Mouse (Mus musculus) induced T-regulatory cell, adult 2 months (primary cell): ENCODE data around the gene Myl6b.
A peak's percentile ranks its signal among the peaks of the same experiment; 100 is the strongest.

ENCODE experiments used
- DNase-seq: peaks from one replicate; pipeline ENCODE4 v3.0.0-alpha.2; 2012; ENCODE audit warnings: low read depth

Gene Myl6b

DNA sequence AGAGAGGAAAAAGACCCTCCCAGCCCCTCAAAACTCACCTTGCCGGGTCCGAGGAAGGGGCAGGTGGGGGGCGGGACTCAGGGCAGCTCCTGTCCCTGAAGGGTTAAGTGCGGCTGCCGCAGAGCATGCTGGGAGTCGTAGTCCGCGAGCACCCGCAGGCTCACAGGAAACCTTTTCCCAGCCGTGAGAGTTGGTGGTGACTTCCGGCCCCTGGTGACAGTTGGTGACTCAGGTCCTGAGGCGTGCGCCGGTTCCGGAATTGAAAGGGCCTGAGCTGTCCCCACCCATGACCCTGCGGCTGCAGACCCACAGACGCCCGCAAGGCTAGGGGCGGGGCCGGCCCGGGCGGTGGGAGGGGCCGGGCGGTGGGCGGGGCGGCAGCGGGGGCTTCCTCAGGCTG is at the start of gene Myl6b:
Myl6b (minus strand) TSS at position 96 of the 400 bp plus-strand sequence.
- peak; percentile 98 for DNase-seq

- DNase-seq: peak; percentile 98
Observed at GRCm38 (mm10) chr10:128547361-128548032, 49.0 kb upstream of the Myl6b start, which contains the start of gene Zc3h10. Gene Zc3h10 (minus strand): TSS chr10:128547774.

DNA sequence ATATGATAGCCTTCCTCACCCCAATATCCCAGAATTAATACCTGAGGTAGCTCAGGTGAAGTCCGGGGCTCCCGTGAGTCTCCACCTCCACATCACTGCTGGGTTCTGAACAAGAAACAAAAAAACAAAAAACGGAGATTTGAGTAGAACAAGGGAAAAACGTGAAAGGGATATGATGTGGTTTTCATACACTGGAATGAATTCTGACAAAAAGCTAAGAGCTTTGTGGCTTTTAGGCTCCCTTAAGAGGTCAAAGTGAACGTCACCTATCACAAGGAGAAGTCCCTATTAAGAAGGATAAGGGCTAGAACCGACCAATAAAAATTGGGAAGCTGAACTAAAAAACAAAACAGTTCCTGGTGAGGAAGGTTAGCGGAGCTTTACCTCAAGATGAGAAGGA is 48.3 kb upstream of the Myl6b start:
- no peak for DNase-seq

GRCm38 (mm10) chr10:128546361-128546760 is 47.9 kb upstream of the Myl6b start:
- peak; percentile 85 for DNase-seq

GRCm38 (mm10) chr10:128545570-128545898 is 47.0 kb upstream of the Myl6b start:
- DNase-seq: no peak

DNA sequence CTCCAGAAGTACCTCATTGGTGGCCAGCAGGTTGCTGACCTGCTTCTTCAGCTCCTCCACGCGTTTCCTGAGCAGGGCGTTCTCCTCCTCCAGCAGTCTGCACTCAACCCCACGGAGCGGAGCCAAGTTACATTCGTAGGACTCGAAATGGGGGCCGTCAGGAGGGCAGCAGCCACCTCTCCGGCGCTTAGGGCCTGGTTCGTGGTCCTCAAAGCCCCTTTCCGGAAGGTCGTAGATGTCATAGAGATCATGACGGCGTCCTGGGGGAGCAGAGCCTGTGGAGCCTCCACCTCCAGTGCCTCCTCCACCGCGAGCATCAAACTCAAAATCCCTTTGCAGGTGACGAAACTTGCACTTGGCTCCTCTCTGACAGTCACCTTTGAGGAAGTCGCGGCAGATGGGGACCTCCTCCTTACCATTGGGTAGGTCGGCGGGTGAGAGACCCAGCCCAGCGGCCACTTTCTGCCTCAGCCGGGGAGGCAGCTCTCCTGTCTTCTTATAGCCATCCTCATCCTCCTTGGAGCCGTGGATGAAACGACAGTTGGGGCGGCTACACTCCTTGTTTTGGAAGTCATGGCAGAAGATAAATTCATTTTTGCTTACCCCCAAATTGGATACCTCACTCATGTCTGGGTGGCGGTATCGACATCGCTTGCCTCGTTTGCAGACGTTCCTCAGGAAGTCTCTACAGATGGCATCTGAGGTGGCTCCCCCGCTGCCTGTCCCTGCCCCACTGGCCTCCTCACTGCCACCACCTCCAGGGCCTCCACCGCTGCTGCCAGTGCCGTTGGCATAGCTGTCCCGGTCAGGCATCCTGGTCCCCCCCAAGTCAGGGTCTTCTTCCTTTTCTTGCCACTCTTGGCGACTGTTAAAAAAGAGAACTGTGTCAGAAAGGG is 46.4 kb upstream of the Myl6b start:
- no peak for DNase-seq

GRCm38 (mm10) chr10:128544151-128544657 is 45.7 kb upstream of the Myl6b start:
- DNase-seq: no peak

DNA sequence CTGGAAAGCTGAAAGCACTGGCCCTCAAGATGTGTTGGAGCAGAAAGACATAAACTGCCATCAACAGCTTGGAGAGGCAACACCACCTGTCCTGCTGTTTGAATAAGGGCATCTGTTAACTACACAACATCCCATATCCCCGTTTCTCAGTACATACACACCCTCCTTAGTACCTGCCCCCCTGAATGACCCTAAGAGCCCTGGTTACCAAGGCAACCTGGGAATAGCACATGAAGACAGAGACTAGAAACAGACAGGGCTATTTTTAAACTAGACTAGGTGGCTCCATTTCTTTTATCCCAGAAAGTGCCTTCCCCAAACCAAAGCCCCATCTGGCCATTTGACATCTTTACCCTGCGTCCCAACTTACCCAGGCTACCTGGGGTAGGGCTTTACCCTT is 44.6 kb upstream of the Myl6b start:
- DNase-seq: no peak

- DNase-seq: no peak
Observed at GRCm38 (mm10) chr10:128538340-128538870, 39.9 kb upstream of the Myl6b start.

DNA sequence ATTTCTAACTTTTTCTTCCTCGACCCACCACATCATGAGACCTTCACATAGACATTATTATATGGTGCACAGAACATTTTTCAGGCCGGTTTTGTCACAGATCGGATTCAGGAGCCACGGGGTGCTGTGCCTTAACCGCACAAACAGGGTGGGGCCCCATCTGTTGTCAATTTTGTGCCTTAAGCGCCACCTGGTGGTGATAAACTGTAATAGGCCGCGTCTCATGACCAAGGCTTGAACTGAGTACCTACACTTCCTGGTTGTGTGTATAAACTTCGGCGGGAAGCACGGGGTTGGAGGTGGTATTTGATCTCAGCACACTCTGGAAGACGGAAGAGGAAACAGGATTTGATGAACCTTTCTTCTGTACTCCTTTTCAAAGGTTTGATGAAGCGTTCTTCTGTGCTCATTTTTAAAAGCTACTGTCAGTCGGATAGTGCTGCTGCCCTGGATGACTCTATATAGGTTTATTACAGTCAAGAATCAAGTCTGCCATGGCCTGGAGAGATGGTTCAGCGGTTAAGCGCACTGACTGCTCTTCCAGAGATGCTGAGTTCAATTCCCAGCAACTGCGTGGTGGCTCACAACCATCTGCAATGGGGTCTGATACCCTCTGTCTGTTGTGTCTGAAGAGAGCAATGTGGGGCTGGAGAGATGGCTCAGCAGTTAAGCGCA is 37.9 kb upstream of the Myl6b start:
- peak; percentile 99 for DNase-seq

DNA sequence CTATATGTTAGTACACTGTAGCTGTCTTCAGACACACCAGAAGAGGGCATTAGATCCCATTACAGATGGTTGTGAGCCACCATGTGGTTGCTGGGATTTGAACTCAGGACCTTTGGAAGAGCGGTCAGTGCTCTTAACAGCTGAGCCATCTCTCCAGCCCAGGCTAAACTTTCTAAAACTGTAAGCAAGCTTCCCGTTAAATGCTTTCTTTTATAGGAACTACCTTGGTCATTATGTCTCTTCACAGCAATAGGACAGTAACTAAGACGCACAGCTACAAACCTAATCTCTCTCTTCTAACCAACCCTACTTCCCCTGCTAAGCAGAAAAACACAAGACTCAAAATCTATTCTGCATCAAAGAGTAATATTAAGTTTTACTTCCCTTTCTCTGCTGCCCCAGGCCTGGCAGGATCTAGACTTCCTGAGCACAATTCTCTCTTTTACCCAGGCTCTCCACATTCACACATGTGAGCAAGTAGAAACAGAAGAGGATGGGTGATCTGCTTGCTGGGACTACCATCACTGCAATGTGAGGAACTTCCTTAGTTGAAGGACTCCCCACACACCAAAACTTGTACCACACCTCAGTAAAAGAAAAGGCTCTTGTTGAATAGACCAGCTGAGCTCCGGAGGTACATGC is 37.3 kb upstream of the Myl6b start:
- DNase-seq: no peak

GRCm38 (mm10) chr10:128535206-128535605 is 36.7 kb upstream of the Myl6b start:
- DNase-seq: no peak

GRCm38 (mm10) chr10:128526366-128527356 is 28.2 kb upstream of the Myl6b start:
- no peak for DNase-seq

DNA sequence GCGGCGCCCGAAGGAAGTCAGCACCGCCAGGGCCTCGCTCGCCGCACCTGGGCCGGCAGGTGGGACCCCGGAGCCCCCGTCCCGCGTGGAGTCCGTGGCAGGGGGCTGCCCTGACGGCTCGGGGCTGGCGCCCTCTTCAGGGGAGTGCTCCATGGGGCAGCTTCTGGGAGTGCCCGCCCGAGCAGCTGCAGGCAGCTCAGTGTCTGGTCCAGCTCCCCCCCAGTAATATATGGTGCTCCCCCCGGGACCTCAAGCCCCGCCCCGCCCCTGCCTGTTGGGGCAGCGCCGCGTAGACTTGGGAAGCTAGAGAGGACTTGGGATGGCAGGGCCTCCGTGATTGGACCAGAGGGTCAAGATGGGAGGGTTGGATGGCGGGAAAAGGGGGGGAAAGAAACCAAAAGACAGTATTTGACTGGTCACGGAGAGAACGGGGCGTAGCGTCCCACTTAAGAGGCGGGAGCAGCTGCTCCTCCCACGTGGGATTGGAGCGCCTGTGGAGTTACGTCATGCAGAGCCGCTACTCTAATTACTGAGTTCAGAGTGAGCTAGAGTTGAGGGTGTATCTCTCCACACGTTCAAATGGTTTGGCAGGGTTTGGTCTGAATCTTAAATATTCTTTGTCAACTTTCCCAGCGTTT is 27.3 kb upstream of the Myl6b start, which contains the start of gene Esyt1:
Esyt1 (minus strand) TSS at position 201 of the 638 bp plus-strand sequence.
- DNase-seq: peak; percentile 98

DNA sequence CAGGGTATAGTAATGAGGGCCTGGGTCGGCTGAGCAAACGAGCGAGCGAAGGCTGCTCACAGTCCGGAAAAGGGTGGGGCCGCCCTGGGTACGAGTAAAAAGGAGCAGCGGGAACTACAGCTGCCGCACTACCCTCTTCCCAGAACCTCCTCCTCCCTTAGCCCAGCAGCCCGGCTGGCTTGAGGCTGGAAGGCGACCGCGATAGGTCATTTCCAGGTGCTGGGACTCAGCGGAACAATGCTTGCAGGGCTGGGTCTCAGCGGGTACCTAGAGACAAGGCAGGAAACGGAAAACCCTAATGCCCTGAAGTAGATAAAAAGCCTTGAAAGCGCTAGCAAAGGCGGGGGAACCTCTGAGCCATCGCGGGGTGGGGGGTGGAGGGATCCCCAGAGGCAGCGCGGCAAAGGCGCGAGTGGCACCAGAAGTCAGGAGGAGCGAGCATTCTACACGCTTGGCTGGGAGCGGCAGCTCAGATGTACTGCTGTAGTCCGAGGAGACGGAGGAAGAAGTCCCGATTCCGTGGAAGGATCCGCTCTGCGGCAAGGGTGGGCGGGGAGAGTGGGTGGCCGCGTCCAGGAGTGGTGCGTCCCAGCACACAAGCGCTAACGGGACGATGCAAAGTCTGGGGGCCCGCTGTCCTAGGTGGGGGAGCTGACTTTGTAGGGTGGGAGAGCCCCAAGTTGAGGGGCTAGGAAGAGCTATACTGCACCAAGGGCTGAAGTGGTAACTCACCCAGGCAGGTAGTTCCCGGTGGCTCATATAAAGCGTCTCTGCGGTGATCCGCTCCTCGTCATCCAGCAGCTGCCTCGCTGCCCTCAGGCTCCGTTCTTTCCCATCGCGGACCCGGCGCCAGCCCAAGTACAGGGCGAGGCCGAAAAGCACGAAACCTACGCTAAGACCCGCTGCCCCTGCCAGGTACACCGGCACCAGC is 26.5 kb upstream of the Myl6b start:
- DNase-seq: peak; percentile 88

DNA sequence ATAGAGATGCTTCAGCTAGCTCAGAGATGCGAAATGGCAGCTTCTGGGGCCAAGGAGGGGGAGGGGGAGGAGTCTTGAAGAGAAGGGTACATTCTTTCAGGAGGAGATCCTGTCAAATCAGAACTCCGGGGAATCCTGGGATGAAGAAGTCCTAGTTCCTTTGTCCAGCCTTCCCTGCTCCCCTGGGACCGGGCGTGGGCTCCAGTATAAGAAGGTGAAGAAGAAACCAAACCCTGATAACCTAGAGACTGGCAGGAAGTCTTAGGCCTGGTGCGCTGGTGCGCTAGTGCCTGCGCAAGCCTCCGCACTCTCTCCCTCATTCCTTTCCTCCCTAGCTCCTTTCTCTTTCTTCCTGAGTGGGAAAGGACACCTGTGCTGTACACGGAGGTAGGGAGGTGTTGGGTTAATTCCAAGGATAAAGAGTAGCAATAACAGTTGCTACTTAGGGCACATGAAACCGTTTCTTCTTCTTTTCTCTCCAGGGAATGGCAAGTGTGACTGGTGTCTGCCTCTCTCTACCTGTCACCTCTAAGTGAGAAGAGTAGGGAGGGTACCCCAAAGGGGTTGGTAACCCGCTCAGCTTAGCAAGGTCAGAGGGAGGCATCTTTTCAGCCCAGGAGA is 25.7 kb upstream of the Myl6b start:
- DNase-seq: peak; percentile 71

DNA sequence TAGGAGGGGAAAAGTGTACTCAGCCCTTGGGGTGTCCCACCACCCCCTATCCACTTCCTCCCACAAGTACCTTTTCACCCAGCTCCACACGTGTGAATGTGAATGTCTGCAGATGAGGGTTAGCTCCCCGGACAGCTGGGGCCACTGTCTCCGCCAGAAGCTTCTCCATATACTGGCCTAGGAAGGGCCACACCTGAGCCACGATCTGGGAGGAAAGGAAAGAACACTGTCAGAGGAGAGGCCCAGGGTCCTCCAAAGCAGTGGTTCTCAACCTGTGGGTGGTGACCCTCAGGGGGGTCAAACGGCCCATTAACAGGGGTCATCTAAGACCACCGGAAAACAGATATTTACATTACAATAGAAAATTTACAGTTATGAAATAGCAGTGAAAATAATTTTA is 23.9 kb upstream of the Myl6b start:
- DNase-seq: no peak

GRCm38 (mm10) chr10:128520591-128520990 is 22.1 kb upstream of the Myl6b start:
- no peak for DNase-seq
